Mouse (Mus musculus): Measurements from ENCODE around the gene Aars.
"Not testable (repeated sequence)": the region's sequence is repeated elsewhere in the genome, so short reads cannot be mapped to it uniquely, and the experiment has no call there.

Aars gene

DNA sequence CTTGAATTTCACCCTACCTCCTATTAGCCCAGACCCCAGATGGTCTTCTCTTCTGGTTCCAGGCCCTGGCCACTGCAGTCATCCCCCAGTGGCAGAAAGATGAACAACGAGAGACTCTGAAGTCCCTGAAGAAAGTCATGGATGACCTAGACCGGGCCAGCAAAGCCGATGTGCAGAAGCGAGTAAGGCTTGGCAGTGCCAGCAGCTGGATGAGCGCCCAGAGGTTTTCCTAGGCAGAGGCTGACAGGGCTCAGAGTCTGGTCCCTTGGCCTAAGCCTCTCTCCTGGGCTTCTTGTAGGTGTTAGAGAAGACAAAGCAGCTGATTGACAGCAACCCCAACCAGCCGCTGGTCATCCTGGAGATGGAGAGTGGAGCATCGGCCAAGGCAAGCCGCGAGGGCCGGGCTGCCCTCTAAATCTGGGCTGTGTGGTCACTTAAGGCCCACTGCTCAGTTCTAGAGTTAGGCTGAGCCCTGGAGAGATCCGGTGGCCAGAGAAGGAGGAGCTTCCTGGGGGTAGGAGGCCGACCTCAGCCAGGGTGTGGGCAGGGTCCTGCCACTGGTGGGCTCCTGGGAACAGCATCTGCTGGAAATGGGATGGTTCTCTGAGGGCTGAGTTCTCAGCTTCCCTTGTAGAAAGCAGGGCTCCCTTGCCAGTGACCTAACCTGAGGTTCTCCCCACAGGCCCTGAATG lies 21.0 kb downstream of the Aars start:
- no peak for DNase-seq (ENCODE audit: low spot score in 2 of 2)

DNA sequence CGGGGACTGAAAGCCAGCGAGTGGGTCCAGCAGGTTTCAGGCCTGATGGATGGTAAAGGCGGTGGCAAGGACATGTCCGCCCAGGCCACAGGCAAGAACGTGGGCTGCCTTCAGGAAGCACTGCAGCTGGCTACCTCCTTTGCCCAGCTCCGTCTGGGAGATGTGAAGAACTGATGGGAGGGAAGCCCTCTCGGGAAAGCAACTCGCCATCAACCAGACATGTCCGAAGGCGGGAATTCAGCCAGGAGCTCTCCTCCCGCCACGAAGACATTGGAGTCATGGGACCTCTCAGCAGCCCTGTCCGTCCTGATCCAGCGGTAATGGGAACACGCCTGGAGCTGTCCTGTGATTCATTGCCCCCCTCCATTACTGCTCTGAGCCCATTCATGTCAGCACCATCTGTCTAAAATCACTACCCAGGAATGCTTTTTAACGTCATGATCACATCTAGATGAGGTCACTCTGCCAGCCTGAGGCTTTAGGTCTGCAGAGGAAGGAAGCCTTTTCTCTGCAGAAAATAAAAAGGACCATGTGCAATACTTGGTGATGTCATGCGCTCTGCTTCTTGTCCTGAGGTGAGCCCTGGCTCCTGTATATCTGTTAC lies 22.2 kb downstream of the Aars start:
- no peak for DNase-seq (ENCODE audit: low spot score in 2 of 2)

DNA sequence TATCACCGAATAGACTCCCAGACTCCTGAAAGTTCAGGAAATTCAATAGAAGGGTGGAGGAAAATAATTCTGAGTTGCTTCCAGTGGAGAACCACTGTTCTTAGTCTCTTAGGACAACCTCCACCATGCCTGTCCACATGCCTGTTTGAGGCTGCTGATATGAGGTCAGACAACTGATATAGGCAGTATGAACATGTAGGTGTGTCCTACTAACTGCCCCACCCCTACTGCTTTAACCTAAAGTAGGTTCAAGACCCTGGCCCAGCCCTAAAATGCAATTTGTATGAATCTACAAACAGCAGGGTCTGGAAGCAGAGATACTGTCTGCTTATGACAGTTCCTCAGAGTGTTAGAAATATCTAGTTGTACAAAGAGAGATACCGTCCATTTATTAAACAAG lies 22.7 kb downstream of the Aars start:
- DNase-seq (ENCODE audit: low spot score in 2 of 2) = peak in 1 of 2 experiments; percentile 10

DNA sequence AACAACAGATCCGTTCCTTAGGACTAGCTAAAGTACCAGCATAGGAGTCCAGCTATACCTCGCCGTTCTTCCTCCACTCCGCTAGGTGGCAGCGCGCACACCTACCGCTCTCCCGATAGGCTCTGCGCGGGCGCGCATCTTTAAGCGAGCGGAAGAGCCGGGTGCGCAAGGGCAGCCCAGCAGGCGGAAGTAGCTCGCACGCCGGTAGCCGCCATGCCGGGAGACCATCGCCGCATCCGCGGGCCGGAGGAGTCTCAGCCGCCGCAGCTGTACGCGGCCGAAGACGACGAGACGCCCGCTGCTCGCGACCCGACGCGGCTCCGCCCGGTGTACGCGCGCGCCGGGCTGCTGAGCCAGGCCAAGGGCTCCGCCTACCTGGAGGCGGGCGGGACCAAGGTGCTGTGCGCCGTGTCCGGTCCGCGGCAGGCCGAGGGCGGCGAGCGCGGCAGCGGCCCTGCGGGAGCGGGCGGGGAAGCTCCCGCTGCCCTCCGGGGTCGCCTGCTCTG lies 23.3 kb downstream of the Aars start, which contains the start of gene Exosc6:
Gene Exosc6 (plus strand): TSS at position 182 of the 506 bp plus-strand sequence.
- peak; percentile 83 to 90 for DNase-seq (ENCODE audit: low spot score in 2 of 2)

DNA sequence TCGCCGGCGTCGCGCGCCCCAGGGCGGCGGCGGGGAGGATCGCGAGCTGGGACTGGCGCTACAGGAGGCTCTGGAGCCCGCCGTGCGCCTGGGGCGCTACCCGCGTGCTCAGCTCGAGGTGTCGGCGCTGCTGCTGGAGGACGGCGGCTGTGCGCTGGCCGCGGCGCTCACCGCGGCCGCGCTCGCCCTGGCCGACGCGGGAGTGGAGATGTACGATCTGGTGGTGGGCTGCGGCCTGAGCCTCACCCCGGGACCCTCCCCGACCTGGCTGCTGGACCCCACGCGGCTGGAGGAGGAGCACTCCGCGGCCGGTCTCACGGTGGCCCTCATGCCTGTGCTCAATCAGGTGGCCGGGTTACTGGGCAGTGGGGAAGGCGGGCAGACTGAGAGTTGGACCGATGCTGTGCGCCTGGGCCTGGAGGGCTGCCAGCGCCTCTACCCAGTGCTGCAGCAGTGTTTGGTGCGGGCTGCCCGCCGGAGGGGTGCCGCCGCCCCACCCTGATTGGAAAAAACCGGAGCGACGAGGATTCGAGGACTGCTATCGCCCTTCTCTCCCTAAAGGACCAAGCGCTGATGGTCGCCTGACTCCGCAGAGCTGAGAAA lies 23.8 kb downstream of the Aars start:
- no peak for DNase-seq (ENCODE audit: low spot score in 2 of 2)

DNA sequence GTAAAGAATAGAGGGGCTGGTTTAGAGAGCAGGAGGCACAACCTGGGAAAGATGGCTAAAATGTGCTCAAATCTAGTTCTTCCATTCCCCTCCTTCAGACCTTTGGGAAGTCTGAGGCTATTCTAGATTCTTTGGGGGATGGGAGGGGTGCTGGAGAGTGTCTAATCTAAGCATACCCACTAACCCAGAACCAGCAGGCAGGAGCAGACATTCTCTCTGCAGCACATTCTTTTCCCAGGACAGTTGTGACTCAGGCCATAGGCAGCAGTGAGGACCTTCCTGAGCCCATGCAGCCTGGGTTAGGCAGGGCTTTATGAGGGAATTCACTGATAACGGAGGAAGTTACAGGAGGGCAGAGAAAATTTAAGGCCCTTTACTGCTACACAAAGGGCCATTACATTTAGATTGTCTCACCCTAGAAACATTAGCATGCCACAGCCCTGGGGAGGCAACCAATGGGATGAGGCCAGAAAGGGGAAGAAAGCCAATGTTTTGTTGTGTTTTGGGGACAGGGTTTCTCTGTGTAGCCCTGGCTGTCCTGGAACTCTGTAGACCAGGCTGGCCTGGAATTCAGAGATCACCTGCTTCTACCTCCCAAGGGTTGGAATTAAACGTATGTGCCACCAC lies 26.1 kb downstream of the Aars start:
- DNase-seq (ENCODE audit: low spot score in 2 of 2) = no peak

DNA sequence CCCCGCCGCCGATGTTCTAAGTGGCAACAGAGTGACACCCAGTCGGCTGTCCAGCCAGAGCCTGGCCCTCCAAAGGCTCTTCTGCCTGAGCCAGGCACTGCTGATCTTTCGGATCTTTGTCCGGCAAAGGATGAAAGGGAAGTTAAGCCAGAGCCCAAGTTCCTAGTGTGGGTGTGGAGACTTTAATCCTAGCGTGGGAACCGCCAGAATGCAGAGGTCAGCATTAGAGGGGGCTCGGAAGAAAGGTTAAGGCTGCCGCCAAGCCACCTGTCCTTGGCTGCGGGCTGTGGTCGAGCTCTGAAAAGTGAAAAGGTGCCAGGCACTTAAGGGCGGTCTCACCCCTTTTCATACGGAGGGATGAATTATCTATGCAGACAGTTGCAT lies 28.7 kb downstream of the Aars start:
- peak in 1 of 2 experiments; percentile 16 for DNase-seq (ENCODE audit: low spot score in 2 of 2)

DNA sequence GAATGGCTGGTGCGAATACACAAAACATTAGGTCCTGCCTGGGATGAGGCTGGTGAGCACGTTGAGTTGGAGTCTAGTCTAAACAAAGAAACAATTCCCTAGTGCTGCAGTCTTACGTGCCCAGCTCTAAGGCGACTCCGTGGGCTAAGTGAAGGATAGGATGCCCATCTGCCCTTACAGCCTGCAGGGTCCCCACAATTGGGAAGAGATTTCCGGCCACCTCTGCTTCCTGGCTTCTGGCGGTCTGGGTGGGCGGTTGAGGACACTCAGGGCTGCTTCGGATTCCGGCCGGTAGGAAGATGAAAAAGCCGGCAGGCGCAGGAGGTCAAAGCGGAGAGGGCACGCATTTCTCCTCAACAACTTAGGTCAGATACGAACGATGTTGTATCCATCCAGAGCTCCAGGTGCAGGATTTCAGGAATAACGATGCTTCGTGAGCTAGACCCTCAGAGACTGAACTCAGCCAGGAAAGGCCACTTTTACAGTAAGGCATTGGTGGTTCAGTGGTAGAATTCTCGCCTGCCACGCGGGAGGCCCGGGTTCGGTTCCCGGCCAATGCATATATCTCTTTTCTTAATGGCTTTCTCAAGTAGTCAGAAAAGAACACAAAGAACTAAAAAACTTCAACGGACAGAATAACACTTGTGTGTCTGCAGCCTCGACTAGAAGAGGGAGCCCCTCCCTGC lies 29.3 kb downstream of the Aars start:
- peak; percentile 81 to 87 for DNase-seq (ENCODE audit: low spot score in 2 of 2)

DNA sequence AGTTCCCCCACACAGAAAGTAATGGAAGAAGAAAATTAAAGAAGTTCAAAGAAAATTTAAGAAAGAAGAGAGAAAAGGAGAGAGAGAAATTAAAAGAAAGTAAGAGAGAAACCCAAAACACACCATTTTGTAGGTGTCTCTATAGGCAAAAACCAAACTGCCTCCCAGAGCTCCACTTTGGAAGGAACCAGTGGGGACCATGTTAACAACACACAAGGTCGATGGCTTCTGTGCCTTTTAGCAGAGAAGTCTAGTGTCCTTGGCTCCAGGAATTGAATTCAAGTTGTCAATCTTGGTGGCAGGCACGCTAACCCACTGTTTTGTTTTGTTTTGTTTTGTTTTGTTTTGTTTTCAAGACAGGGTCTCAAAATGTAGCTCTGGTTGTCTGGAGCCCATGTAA lies 29.9 kb downstream of the Aars start:
- DNase-seq (ENCODE audit: low spot score in 2 of 2) = no peak

DNA sequence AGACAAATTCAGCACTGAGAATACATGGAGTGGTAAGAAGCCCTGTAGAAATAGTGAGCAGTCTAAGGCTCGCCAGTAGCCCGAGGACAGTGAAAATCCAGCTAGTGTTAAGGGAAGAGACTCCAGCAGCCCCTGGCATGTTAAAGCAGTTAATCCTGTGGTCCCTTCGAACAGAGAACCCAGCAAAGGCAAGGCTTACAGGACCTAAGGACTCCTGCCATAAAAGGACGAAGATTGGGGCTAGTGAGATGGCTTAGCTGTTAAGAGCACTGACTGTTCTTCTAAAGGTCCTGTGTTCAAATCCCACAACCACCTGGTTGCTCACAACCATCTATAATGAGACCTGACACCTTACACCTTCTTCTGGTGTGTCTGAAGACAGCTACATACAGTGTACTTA lies 33.4 kb downstream of the Aars start:
- DNase-seq (ENCODE audit: low spot score in 2 of 2) = no peak

DNA sequence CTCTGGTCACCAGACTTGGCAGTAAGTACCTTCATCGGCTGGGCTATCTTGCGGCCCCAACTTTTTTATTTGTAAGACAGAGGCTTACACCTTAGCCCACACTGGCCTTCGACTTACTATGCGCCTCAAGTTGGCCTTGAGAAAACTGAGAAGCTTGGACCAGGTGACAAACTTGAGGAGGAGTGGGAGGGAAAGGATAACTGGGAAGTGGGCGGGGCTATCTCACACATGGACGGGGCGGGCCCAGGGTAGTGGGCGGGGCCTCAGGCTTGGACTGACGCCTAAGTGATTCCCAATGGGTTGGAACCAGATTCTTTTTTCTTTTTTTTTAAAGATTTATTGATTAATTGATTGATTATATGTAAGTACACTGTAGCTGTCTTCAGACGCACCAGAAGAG lies 34.5 kb downstream of the Aars start:
- DNase-seq (ENCODE audit: low spot score in 2 of 2) = no peak

DNA sequence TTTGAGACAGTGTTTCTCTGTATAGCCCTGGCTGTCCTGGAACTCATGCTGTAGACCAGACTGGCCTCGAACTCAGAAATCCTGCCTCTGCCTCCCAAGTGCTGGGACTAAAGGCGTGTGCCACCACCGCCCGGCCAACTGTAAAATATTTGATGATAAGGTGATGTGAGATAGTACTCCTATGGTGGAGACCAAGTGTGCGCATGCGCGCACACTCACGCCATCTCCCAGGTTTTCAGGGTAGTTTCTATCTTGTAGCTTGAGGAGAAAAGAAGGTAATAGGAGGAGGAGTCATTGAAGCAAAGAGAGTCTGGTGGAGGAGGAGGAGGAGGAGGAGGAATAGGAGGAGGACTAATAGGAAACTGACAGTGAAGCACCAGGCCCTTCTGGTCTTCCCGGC lies 35.7 kb downstream of the Aars start:
- DNase-seq (ENCODE audit: low spot score in 2 of 2) = not testable (repeated sequence)

DNA sequence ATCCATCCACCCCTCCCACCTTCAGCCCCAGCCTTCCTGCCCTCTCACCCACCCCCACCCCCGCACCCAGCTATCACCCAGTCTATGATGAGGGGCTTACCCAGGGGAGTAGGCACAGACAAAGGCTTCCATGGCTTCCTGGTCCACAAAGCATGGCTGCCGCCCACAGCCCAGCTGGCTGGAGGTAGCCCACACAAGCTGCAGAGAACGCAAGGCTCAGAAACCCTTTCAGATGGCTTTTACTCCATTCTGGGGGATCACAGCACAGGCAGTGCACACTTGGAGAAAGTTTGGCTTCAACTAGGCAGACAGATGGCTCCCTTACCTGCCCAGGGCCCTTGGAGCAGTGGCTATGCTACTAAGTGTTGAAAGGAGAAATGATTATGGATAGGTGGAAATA lies 43.0 kb downstream of the Aars start:
- no peak for DNase-seq (ENCODE audit: low spot score in 2 of 2)

DNA sequence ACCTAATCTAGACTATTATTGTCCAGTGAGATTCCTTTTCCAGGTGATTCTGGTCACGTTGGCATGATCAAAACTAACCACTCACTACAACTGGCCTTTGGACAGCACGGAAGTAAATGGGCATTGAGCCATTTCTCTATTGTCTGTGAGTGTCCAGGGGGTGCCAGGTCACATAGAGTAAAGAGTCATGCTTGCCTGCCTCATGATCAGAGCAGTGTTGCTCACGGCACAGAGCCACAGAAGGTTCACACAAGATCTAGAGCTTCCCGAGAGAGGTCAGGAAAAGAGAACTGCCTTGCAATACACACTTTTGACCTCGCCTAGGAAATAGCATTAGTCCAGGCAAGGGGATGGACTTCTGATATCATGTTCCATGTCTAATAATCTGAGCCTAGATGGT lies 46.5 kb downstream of the Aars start:
- no peak for DNase-seq (ENCODE audit: low spot score in 2 of 2)

DNA sequence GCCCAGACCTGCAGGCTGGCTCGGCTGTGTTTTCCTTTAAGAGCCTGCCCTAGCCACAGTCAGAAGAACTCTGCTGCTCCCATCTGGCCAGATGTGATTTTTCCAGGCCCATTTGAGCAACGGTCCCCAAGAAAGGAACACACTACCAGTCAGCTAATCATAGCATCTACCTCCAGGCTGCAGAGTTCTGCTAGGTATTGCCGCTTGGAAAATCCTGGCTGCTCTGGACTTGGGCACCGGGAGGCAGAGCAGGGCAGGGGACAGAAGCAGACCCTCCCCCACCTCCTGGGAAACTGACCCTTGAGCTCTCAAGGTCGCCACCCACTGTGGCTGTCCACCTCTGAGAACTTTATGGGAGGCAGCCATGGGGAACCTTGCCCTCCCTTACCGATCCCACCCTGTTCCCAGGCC lies 46.9 kb downstream of the Aars start:
- DNase-seq (ENCODE audit: low spot score in 2 of 2) = no peak

DNA sequence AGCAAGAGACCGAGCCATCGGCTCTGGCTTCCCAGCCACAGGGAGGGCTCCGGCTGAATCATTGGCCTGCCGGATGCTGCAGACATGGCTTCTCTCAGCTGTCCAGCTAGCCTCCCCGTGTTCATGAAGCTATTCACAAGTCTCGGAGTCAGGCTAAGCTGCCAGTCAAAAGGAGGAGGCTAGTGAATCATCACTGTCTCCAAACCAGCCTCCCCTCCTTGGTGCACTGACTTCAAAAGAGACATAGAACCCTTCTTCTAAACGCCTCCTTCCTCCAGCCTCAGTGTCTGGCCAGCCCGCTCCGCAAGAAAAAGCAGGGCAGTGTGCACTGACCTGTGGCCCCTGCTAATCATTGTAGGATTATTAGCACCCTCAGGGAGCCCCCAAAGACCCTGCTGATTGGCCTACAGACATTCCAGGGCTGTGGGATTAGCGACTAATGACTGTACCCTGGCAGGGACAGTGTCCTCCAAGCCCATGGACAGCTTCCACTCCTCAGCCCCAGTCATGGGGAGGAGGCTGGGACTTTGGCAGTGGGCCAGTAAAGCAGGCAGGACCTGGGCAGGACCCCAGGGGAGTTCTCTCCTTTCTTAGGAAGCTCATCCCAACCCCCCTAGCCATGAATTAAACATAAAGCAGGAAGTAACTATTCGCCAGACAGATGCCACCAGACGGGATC lies 48.8 kb downstream of the Aars start:
- no peak for DNase-seq (ENCODE audit: low spot score in 2 of 2)

DNA sequence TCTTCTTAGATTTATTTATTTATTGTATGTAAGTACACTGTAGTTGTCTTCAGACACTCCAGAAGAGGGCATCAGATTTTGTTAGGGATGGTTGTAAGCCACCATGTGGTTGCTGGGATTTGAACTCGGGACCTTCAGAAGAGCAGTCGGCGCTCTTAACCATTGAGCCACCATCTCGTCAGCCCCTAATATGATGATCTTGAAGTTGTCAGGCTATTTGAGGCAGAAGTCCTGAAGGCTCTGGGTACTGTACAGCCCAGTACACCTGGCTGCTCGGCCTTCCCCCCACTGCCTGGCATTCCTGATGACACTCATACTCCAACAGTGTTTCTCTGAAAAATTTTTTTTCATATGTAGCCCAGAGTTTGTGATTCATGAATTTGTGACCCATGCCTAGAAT lies 51.0 kb downstream of the Aars start:
- DNase-seq (ENCODE audit: low spot score in 2 of 2) = not testable (repeated sequence)

DNA sequence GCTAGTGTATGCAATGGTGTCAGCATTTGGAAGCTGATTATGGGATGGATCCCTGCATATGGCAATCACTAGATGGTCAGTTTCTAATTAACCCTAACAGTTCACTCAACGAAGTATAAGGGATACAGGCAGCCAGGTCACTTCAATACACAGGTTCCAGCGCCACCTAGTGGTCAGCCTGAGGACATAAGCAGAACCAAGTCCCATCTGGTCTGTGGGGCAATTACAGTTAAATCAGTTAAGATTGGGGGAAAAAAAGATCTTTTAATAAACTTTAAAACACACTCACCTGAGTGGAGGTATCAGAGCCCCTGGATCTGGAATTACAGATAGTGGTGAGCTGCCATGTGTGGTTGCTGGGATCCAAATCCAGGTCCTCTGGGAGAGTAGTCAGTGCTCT lies 57.2 kb downstream of the Aars start:
- peak; percentile 61 to 78 for DNase-seq (ENCODE audit: low spot score in 2 of 2)

DNA sequence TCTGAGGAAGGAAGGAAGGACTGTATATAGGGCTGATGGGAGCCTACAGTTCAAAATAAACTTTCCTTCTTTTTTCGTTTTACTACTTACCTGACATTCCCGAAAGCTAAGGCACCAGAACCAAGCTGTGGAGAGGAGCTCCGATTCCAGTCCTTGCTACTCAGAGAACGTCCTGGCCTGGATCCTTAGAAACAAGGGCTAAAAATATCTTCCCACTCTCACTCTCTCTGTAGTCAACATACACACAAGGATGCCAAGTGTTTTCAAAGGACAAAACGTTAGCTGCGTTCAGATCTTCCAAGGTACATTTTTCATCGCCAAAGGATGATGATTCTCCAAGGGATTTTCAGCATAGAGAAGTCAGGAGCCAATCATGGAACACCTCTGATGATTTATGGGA lies 58.8 kb downstream of the Aars start:
- no peak for DNase-seq (ENCODE audit: low spot score in 2 of 2)

DNA sequence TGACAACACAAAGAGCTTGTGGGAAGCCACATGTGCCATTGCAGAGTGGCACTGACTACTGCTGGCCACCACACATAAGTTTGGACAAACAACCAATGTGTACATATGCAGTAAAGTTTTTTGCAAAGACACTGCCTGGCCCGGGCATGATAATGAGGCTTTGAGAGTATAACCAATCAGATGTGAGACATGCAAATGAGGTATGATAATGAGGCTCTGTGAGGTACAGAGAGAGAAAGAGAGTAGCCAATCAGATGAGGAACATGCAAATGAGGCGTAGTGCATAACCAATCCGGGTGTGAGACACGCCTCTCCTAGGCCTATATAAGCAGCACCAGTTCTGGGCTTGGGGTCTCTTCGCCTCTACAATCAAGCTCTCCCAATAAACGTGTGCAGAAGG lies 59.4 kb downstream of the Aars start, which contains the start of gene Clec18a:
Gene Clec18a (minus strand): TSS at position 101 of the 400 bp plus-strand sequence.
- not testable (repeated sequence) for DNase-seq (ENCODE audit: low spot score in 2 of 2)

Measured in natural killer cell, adult 2 months (primary cell).